Mouse (Mus musculus): Measurements from ENCODE around the gene Cdk6.

The Cdk6 gene

DNA sequence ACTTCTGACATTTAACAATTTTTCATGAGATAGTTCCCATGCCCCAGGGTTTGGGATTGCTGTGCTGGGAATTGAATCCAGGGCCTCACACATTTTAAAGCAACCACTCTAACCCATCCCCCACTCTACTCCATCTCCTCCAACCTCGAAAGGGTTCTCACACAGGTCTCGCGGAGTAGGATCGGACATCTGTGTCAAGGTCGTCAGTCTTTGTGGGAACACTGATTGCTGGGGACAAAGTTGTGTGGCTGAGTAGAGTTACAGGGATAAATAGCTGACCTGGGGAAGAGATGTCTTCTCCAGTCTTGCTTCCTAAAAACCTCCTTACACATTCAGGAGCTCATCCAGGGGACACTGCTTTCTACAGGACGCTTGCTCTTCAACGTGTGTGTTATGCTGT is 237.8 kb downstream of the Cdk6 start:
- no peak for DNase-seq (ENCODE audit: low spot score)
